Mouse (Mus musculus): ENCODE data around the gene Bag3.
"Not testable (repeated sequence)": the region's sequence is repeated elsewhere in the genome, so short reads cannot be mapped to it uniquely, and the experiment has no call there.

Gene Bag3

DNA sequence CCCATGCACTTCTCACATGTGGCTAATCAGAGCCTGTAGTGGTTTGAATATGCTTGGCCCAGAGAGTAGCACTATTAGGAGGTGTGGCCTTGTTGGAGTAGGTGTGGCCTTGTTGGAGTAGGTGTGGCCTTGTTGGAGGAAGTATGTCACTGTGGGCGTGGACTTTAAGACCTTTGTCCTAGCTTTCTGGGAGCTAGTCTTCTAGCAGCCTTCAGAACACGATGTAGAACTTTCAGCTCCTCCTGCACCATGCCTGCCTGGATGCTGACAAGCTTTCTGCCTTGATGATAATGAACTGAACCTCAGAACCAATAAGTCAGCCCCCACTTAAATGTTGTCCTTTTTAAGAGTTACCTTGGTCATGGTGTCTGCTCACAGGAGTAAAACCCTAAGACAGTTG is 46.0 kb downstream of the Bag3 start:
- DNase-seq (ENCODE audit: low read depth), result not testable (repeated sequence)

- no peak for DNase-seq (ENCODE audit: low read depth)
Measured at GRCm38 (mm10) chr7:128569987-128570656, 46.7 kb downstream of the Bag3 start.

DNA sequence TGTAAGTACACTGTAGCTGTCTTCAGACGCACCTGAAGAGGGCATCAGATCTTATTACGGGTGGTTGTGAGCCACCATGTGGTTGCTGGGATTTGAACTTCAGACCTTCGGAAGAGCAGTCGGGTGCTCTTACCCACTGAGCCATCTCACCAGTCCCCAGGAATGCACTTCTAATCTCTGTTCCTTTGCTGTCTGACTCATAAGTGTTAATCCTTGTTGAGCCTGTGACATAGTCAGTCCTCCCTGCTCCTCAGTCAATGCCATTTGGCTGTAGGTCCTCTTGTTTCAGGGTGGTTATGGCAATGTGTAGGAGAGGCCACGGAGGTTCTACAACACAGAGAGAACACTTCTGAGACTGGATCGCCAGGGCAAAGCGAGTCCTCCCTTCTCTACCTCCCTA is 47.2 kb downstream of the Bag3 start:
- DNase-seq (ENCODE audit: low read depth), result not testable (repeated sequence)

DNA sequence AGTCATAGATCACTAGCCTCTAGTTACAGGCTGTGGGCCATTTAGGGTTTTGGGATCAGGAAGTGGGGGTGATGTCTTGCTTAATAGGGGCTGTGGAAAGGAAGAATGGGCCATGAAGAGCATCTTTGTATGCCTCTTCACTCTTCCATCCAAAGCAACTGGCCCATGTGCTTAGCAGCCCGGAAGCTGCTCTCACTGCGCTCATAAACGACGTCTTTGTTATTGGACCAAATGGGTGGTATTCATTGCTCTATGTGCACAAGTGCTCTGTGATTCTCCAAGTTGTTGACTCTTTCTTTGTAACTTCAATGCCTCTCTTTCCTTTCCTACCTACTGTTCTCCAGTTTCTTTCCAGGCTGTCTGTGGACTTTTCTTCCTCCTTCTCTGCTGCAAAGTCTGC is 48.6 kb downstream of the Bag3 start:
- DNase-seq (ENCODE audit: low read depth), result no peak

DNA sequence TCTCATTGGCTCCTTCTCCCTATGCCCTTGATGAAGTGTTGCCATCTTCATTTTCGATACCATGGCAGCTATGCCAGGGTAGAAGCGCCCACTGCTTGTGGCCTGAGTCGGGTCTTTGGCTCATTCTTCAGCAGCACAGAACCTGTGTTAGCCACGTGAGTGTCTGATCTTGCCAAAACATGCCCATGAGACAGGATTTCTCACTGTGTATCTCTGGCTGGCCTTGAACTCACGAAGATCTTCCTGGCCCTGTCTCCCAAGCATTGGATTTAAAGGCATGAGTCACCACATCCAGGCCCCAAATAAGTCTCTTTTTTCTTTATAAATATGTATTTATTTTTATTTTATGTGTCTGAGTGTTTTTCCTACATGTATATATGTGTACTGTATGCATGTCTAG is 51.8 kb downstream of the Bag3 start:
- DNase-seq (ENCODE audit: low read depth), result no peak

- no peak for DNase-seq (ENCODE audit: low read depth)
Measured at GRCm38 (mm10) chr7:128575794-128576193, 52.4 kb downstream of the Bag3 start.

DNA sequence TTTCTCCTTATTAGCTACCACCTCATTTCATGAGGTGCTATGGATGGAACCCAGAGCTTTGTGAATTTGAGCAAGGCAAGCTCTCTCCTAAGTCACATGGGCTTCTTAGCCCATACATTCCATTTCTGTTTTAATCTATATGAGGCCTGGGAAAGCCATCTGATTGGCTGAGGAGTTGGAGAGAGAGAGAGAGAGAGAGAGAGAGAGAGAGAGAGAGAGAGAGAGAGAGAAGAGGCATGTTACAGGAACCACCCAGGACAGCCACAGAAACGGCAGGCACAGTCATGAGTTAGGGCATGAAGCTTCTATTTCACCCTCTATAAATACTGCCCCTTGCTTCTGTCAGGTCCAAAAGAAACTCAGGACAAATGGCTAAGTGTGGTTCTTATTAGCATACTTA is 54.2 kb downstream of the Bag3 start:
- no peak for DNase-seq (ENCODE audit: low read depth)

DNA sequence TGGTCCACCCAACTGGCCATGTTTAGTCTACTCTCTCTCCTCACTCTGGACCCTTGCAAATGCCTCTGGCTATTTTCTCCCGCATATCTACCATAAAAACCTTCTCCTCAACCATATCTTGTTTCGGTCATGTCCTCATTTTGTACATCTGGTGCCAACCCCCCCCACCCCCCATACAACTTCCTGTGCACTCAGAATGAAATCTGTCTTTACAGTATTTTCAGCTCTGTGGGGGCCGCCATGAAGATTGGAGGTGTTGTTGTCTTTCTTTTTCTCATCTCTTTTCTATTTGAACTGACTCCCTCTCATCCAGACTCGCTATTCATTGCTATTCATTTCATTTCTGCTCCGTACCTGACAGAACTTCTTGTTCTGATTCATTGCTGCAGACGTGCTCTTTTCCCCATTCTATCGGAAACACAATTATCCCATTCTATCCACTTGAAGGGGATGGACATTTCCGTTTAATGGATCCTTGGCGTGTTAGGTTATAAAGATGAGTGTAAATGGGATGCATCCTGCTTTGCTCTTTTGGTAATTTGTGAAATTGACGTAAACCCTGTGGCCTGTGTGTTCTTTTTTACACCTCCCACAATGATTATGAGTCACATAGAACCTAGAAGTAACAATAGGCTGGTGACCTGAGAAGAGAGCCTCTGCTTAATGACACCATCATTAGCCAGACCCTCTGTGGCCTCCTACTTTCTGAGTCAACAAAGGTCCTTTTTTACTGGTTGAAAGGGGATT is 55.0 kb downstream of the Bag3 start:
- DNase-seq (ENCODE audit: low read depth), result no peak

DNA sequence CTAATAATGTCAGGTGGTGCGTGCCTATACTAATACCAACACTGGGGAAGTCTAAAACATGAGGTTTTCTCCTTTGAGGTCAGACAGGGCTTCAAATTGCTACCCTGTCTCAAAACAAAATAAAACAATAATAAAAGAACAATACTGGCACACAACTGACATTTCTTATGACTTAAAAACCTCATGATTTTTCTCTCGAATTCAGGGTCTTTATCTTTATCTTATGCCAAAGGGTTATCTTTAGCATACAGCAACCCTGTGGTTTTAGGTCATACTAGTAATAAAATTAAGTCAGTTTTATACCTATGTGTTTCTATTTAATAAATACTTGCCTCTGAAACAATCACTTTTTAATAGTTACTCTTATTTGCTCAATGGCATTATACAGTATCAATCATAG is 56.0 kb downstream of the Bag3 start:
- no peak for DNase-seq (ENCODE audit: low read depth)

GRCm38 (mm10) chr7:128580318-128580717 is 56.9 kb downstream of the Bag3 start:
- no peak for DNase-seq (ENCODE audit: low read depth)

GRCm38 (mm10) chr7:128581864-128582484 is 58.6 kb downstream of the Bag3 start:
- DNase-seq (ENCODE audit: low read depth), result no peak

GRCm38 (mm10) chr7:128583213-128583948 is 60.0 kb downstream of the Bag3 start:
- DNase-seq (ENCODE audit: low read depth), result peak; percentile 93

DNA sequence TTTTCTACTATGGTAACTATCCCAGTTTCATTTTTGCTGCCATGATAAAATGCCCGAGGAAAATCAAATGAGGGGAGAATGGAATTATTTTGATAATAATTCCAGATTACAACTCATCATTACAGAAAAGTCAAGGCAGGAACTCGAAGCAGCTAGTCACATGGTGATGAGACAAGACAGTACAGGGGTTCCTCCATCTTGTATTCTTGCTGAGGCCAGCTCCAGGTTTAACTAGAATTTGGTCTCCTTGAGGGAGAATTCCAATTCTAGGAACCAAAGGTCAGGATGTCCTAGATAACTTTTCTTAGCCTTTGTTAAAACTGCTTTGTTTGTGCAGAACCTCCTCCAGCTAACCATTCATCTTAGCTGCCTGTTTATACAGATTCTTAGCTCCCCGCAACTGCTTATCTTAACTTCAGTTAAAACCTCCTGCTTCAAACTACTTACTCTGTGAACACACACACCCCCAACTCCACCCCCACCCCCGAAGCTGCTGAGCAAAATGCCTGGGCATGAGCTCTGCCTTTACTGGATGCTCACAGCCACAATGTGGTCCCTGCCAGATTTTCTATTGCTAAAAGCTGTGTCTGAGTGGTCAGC is 64.0 kb downstream of the Bag3 start:
- no peak for DNase-seq (ENCODE audit: low read depth)

DNA sequence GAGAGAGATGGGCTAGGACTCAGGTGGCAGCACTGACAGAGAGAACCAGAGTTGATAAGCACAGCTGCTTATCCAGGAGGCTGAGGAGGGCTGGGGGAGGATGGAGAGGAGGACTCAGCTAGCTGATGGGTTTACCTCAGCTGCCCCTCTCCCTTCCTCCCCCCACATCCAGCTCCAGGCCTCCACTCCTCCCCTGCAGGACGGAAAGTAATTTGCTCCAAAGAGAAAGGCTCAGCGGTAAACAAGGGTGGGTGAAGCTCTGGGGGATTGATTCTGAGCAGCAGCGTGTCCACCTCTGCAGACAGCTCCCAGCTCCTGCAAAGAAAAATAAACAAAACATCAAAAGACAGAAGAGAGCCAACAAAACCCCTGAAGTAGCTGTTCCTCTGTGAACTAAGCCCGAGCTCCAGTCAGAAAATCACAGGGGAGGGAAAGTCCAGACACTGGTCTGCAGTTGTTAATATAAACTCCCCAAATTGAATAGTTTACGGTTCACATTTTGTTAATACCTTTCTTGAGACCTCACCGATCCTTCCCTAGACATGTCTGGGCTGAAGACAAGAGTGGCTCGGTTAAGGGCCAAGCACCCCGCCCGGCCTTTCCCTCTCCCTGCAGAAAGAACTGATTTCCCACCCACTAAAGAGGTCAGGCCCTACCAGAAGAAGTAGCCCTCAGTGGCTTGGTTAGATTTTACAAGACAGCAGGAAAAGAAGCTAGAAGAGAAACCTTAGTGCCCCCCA is 68.1 kb downstream of the Bag3 start:
- DNase-seq (ENCODE audit: low read depth), result no peak

DNA sequence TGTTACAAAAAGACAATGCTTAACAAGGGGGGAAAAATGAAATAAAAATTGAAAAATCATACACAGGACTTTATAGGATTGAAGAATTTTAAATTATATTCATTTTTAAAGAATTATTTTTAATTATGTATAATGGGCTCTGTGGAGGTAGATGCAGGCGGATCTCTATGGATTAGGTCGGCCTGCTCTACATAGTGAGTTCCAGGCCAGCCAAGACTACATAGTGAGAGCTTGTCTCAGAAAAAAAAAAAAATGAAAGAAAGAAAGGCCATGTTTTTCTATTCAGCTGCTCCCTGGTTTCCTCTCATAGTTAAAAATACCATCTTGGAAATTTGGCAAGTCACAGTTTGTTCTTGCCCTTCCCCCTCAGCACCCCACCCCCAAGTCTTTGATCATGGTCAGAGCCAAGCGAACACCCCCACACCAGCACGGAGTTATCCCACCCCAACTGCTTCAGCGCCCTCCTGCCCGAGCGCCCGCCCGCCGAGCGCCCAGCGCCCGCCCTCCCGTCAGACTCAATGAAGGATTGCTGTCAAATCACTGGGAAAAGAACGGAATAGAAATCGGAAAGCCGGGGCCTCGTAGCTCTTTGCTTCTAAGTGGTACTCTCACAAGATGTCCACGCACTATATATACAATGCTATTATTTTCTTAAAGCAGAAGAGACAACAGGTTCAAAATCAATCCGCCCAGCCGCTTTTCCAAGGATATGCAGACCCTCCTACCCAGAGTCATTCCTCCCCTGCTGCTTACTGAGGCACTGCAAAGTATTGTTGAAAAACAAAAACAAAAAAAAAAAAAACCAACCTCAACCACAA is 68.9 kb downstream of the Bag3 start:
- no peak for DNase-seq (ENCODE audit: low read depth)

- DNase-seq (ENCODE audit: low read depth), result no peak
Measured at GRCm38 (mm10) chr7:128592936-128593241, 69.5 kb downstream of the Bag3 start.

- no peak for DNase-seq (ENCODE audit: low read depth)
Measured at GRCm38 (mm10) chr7:128596274-128596673, 72.9 kb downstream of the Bag3 start.
